Mouse (Mus musculus) cerebral cortex, adult 2 months (tissue): ENCODE measurements around the gene Sprr2b.

Experiments
- WGBS: fragments of 180-500 bp; shearing (Covaris S2); methylation state at CpG from one replicate; pipeline ENCODE4 v1.1.7; 2018; 5-methylcytosine and 5-hydroxymethylcytosine counted together

The Sprr2b gene

GRCm38 (mm10) chr3:92316320-92316719, at the start of gene Sprr2b:
TSS of gene Sprr2b (plus strand) at chr3:92316620.
- WGBS = 78% methylated on average over 2 of the region's 2 CpGs

- no CpG with 5 or more reads among the region's 4 CpGs for WGBS
Measured at GRCm38 (mm10) chr3:92271414-92271985, 44.9 kb upstream of the Sprr2b start.

- no CpG with 5 or more reads among the region's 1 CpGs for WGBS
Measured at GRCm38 (mm10) chr3:92274018-92274417, 42.4 kb upstream of the Sprr2b start.

- WGBS = 92% methylated on average over 5 of the region's 12 CpGs
Measured at GRCm38 (mm10) chr3:92280963-92281606, 35.3 kb upstream of the Sprr2b start.

GRCm38 (mm10) chr3:92285101-92285500, 31.3 kb upstream of the Sprr2b start, which contains the start of gene Sprr2a3:
TSS of gene Sprr2a3 (plus strand) at chr3:92285417.
- WGBS = 95% methylated on average over 1 of the region's 1 CpGs

- WGBS = 86% methylated on average over 6 of the region's 6 CpGs
Measured at GRCm38 (mm10) chr3:92288489-92288888, 27.9 kb upstream of the Sprr2b start.

GRCm38 (mm10) chr3:92307406-92307805, 9.0 kb upstream of the Sprr2b start:
- WGBS = 88% methylated on average over 1 of the region's 1 CpGs

- WGBS = 60% methylated on average over 2 of the region's 2 CpGs
Measured at GRCm38 (mm10) chr3:92317384-92317783, 964 bp downstream of the Sprr2b start.

GRCm38 (mm10) chr3:92336278-92336677, 19.9 kb downstream of the Sprr2b start:
- 81% methylated on average over 1 of the region's 1 CpGs for WGBS

- WGBS = 94% methylated on average over 5 of the region's 5 CpGs
Measured at GRCm38 (mm10) chr3:92338840-92339239, 22.4 kb downstream of the Sprr2b start, which contains the start of gene Sprr2d. TSS of gene Sprr2d (plus strand) at chr3:92339140.

- 80% methylated on average over 2 of the region's 2 CpGs for WGBS
Measured at GRCm38 (mm10) chr3:92351843-92352242, 35.4 kb downstream of the Sprr2b start, which contains the start of gene Sprr2e. TSS of gene Sprr2e (plus strand) at chr3:92352143.

GRCm38 (mm10) chr3:92364887-92365286, 48.5 kb downstream of the Sprr2b start, which contains the start of gene Sprr2f:
TSS of gene Sprr2f (plus strand) at chr3:92365187.
- WGBS = 60% methylated on average over 3 of the region's 3 CpGs
